Mouse (Mus musculus): ENCODE data around the gene Slc25a43. TPM values are rescaled to one million over a fixed set of nuclear protein-coding genes. Genes with fewer than 3 reads are reported as not detected.

Gene Slc25a43
- polyA plus RNA-seq (2014; fragmentation: Illumina TruSeq; extraction: RNeasy Lipid Tissue Mini Kit (QIAGEN cat#74804); ENCODE audit: low read depth, low replicate concordance): 1.6 TPM

DNA sequence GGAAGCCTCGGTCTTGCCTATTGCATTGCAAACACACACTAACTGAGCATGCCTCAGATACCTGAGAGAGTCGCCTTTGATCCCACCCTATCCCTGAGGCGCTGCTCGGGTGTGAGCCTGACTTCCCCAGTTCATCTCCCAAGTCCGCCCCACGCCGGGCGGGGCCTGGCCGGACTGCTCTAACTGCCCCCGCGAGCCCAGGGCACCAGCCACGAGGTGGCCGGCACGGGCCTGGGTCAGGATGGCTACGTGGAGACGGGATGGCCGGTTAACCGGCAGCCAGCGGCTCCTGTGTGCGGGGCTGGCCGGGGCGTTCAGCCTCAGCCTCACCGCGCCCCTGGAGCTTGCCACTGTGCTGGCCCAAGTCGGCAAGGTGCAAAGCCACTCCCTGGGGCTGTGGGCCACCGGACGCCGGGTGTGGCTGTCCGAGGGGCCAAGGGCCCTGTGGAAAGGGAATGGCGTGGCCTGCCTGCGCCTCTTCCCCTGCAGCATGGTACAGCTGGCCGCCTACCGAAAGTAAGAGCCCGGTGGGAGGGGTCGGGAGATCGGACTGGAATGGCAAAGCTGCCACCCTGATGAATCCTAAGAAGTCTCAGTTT is at the start of gene Slc25a43:
Gene Slc25a43 (plus strand): TSS at position 157 of the 599 bp plus-strand sequence.

DNA sequence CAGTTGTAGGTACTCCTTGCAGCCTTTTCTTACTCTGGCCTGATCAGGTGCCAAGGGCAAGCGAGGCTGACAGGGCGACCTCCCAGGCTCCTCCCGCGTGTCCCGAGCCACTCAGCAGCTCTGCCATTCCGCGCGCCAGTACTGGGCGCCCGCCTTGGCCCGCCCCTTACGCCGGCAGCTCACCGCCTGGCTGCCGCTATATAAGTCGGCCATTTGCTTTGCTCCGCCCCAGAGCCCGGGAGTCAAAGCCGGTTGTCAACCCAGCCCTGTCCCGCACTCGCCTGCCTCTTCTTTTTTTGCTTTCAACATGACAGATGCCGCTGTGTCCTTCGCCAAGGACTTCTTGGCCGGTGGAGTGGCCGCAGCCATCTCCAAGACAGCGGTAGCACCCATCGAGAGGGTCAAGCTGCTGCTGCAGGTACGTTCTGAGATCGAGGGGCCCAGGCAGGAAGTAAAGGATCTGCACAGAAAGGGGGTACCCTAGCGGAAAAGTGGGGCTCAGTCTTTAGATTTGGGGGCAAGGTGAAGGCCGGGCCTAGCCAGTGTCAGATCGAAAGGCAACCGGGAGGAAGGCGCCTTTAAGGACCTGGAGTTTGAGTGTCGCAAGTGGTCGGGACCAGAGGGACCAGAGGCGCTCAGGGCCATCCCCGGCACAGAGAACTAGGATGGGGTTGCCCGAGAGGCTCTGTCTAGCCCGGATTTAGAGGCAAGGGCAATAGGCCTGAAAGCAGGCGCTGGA is 52.1 kb downstream of the Slc25a43 start, which contains the start of gene Slc25a5:
Gene Slc25a5 (plus strand): TSS at position 228 of the 739 bp plus-strand sequence.

Other genes starting within 250 kb of the Slc25a43 start
- gene Pgrmc1, start 145.5 kb upstream of the Slc25a43 start, polyA plus RNA-seq (2014; fragmentation: Illumina TruSeq; extraction: RNeasy Lipid Tissue Mini Kit (QIAGEN cat#74804); ENCODE audit: low read depth, low replicate concordance): 230 TPM
- gene Akap17b, start 98.3 kb upstream of the Slc25a43 start, polyA plus RNA-seq (2014; fragmentation: Illumina TruSeq; extraction: RNeasy Lipid Tissue Mini Kit (QIAGEN cat#74804); ENCODE audit: low read depth, low replicate concordance): 13.4 TPM
- gene Slc25a5, start 52.0 kb downstream of the Slc25a43 start, polyA plus RNA-seq (2014; fragmentation: Illumina TruSeq; extraction: RNeasy Lipid Tissue Mini Kit (QIAGEN cat#74804); ENCODE audit: low read depth, low replicate concordance): 58.6 TPM
- gene Ube2a, start 130.2 kb downstream of the Slc25a43 start, polyA plus RNA-seq (2014; fragmentation: Illumina TruSeq; extraction: RNeasy Lipid Tissue Mini Kit (QIAGEN cat#74804); ENCODE audit: low read depth, low replicate concordance): 60.8 TPM
- 11.8 TPM for gene C330007P06Rik, start 130.5 kb downstream of the Slc25a43 start, polyA plus RNA-seq (2014; fragmentation: Illumina TruSeq; extraction: RNeasy Lipid Tissue Mini Kit (QIAGEN cat#74804); ENCODE audit: low read depth, low replicate concordance)
- 5.9 TPM for gene Nkrf, start 159.2 kb downstream of the Slc25a43 start, polyA plus RNA-seq (2014; fragmentation: Illumina TruSeq; extraction: RNeasy Lipid Tissue Mini Kit (QIAGEN cat#74804); ENCODE audit: low read depth, low replicate concordance)
- 33.8 TPM for gene Sept6, start 248.1 kb downstream of the Slc25a43 start, polyA plus RNA-seq (2014; fragmentation: Illumina TruSeq; extraction: RNeasy Lipid Tissue Mini Kit (QIAGEN cat#74804); ENCODE audit: low read depth, low replicate concordance)

Data from testis, adult 10 weeks (tissue).